Mouse (Mus musculus) colon, adult 2 months (tissue): Measurements from ENCODE around the gene Gfod2. TPM values are rescaled to one million over a fixed set of nuclear protein-coding genes. Genes with fewer than 3 reads are reported as not detected.

ENCODE experiments used
- polyA plus RNA-seq: library from polyadenylated mRNA; depleted of rRNA; stranded (reverse); fragments of >200 nt; gene quantifications from 2 replicates; pipeline ENCODE4 v1.2.3, GENCODE M21; 2012; rRNA removed

Gene Gfod2
- 10.6 and 11.4 TPM in 2 replicates for polyA plus RNA-seq

DNA sequence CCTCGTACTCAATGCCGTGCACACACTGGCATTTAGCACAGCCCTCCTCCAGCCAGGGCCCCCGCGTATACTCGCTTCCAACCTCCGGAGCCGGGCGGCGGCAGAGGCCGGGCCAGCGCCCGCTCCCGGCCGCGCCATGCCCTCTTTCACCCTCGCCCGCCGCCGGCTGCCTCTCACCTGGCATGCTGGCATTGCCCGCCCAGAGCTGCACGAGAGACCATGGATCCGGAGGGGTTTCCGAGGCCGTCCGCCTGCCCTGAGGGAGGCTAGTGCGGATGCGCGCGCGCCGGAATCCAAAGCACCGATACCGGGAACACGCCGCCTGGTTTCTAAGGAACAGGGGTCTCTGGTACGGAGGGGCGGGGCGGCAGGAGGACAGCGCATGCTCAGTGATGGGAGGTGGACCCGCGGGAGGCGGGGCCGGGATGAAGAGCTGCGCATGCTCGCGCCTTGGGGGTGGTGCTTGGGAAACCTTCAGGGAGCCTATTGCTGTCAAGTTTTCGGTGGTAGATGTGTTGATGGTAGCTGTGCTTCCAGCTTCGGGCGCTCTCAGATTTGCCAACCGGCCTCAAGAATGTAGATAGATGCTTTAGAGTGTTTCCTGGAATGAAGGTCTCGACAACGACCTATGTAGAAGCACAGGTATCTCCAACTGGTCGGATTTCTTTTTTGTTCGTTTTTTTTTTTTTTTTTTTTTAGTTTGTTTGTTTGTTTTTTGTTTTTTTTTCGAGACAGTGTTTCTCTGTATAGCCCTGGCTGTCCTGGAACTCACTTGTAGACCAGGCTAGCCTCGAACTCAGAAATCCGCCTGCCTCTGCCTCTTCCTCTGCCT lies at the start of gene Gfod2:
Gene Gfod2, minus strand, starts transcription at position 388 of the 832 bp plus-strand sequence.

GRCm38 (mm10) chr8:105707498-105708403 lies 50.7 kb downstream of the Gfod2 start, which contains the start of the genes 4933405L10Rik and Enkd1:
4933405L10Rik (plus strand) TSS chr8:105707655.
Enkd1 (minus strand) TSS chr8:105708210.

GRCm38 (mm10) chr8:105700966-105701824 lies 57.3 kb downstream of the Gfod2 start, which contains the start of the genes Acd and Pard6a:
Acd (minus strand) TSS chr8:105701102.
Pard6a (plus strand) TSS chr8:105701148.

DNA sequence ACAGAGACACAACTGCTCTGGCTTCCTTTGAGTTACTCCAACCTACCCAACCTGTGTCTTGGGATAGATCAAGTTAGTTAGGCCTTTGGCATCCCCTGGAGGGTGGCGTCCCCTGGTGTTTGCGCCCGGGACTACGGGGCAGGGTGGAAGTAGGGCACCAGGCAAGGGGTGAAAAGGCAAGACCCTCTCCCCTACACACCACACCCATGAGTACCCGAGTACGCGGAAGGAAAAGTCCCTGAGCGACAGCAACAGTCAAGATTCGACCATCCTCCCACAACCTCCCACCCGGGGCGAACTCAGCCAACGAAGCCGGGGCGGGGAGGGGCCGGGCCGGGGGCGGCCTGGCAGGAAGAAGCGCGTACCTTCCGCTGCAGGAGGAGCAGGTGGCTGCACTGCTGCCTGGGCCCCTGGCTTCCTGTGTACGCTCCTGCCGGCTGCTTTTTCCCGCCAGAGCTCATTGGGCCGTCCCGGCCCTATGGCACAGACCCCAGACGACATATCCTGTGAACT lies 72.6 kb downstream of the Gfod2 start, which contains the start of gene Carmil2:
Gene Carmil2, plus strand, starts transcription at position 479 of the 513 bp plus-strand sequence.

Other genes with a start within 250 kb of the Gfod2 start
- gene Hsd11b2, start 239.9 kb downstream of the Gfod2 start, polyA plus RNA-seq: 624 and 727 TPM in 2 replicates
- 104 and 120 TPM in 2 replicates for gene Atp6v0d1, start 192.6 kb downstream of the Gfod2 start, polyA plus RNA-seq
- 20.5 and 26.5 TPM in 2 replicates for gene Ripor1, start 153.4 kb downstream of the Gfod2 start, polyA plus RNA-seq
- 13.5 and 15.1 TPM in 2 replicates for gene Ctcf, start 122.1 kb downstream of the Gfod2 start, polyA plus RNA-seq
- gene Agrp, start 121.3 kb downstream of the Gfod2 start, polyA plus RNA-seq: 0.27 and 0.73 TPM in 2 replicates
- 2.5 and 3.2 TPM in 2 replicates for gene Carmil2, start 72.4 kb downstream of the Gfod2 start, polyA plus RNA-seq
- gene Acd, start 57.6 kb downstream of the Gfod2 start, polyA plus RNA-seq: 30.4 and 30.8 TPM in 2 replicates
- 14.3 and 15.3 TPM in 2 replicates for gene Pard6a, start 57.5 kb downstream of the Gfod2 start, polyA plus RNA-seq
- gene 4933405L10Rik, start 51.0 kb downstream of the Gfod2 start, polyA plus RNA-seq: not detected in 2 replicates
- gene Enkd1, start 50.5 kb downstream of the Gfod2 start, polyA plus RNA-seq: 8.4 and 8.6 TPM in 2 replicates
- 21.8 and 23.4 TPM in 2 replicates for gene Ranbp10, start 68.7 kb upstream of the Gfod2 start, polyA plus RNA-seq
- not detected in 2 replicates for gene Tsnaxip1, start 69.1 kb upstream of the Gfod2 start, polyA plus RNA-seq
- 11.8 and 13.0 TPM in 2 replicates for gene Cenpt, start 94.6 kb upstream of the Gfod2 start, polyA plus RNA-seq
- gene Thap11, start 96.5 kb upstream of the Gfod2 start, polyA plus RNA-seq: 58.1 and 62.6 TPM in 2 replicates
- 16.5 and 17.9 TPM in 2 replicates for gene Nutf2, start 101.9 kb upstream of the Gfod2 start, polyA plus RNA-seq
- gene Edc4, start 122.2 kb upstream of the Gfod2 start, polyA plus RNA-seq: 68.4 and 74.2 TPM in 2 replicates
- 3.0 and 3.6 TPM in 2 replicates for gene Nrn1l, start 134.9 kb upstream of the Gfod2 start, polyA plus RNA-seq
- 30.6 and 35.4 TPM in 2 replicates for gene Pskh1, start 141.8 kb upstream of the Gfod2 start, polyA plus RNA-seq
- 6.9 and 2,597 TPM in 2 replicates for gene Ctrl, start 175.2 kb upstream of the Gfod2 start, polyA plus RNA-seq
- 274 and 456 TPM in 2 replicates for gene Psmb10, start 179.8 kb upstream of the Gfod2 start, polyA plus RNA-seq
- gene Lcat, start 184.7 kb upstream of the Gfod2 start, polyA plus RNA-seq: 1.0 and 1.3 TPM in 2 replicates
- 21.3 and 30.2 TPM in 2 replicates for gene Slc12a4, start 207.4 kb upstream of the Gfod2 start, polyA plus RNA-seq
- gene Dpep3, start 220.8 kb upstream of the Gfod2 start, polyA plus RNA-seq: 0.10 and 0.12 TPM in 2 replicates
- 5.5 TPM in 2 replicates for gene Dus2, start 232.7 kb upstream of the Gfod2 start, polyA plus RNA-seq
- not detected in 2 replicates for gene Dpep2nb, start 247.3 kb upstream of the Gfod2 start, polyA plus RNA-seq